9 mouse cellular contexts compared by ENCODE assay signal in genomic region chr8:90670471-90671057, GRCm38 (mm10).
A peak's percentile ranks its signal among the peaks of the same experiment; 100 is the strongest.
DNase-seq lines count a peak whose midpoint lies in the region; ATAC-seq and TF ChIP-seq lines count a peak whose summit lies in the region.
"Had no signal": no experiment of that assay in that cellular context is flagged by ENCODE, and none has a peak within 500 bp of the region (broad histone marks: within the 10 kb centered on the region; RNA-seq: fewer than 3 reads in every experiment).

No protein-coding gene starts in this region.

- peak overlapping the region; percentile 41 for H3K4me3 ChIP-seq in heart, embryonic 15.5 days
- peak overlapping the region; percentile 21 for H3K4me3 ChIP-seq in hindbrain, embryonic 12.5 days
- H3K4me3 ChIP-seq in midbrain, postnatal 0 days (ENCODE audit: low read depth, low read length) = peak overlapping the region; percentile 11

- peak overlapping the region; percentile 33; the same call in 1 of the 2 replicates for H3K9ac ChIP-seq in heart, embryonic 15.5 days
- peak overlapping the region; percentile 39; the same call in 1 of the 2 replicates for H3K9ac ChIP-seq in hindbrain, embryonic 12.5 days
- no peak overlapping the region for H3K9ac ChIP-seq in midbrain, postnatal 0 days (replicated peaks; ENCODE audit: low read length, poor library complexity, severe bottlenecking)

- H3K4me1 ChIP-seq in heart, embryonic 15.5 days (replicated peaks) = peaks cover 4% of the 10 kb centered on the region
- H3K4me1 ChIP-seq in hindbrain, embryonic 12.5 days = peaks cover 18% of the 10 kb centered on the region
- H3K4me1 ChIP-seq in midbrain, postnatal 0 days (ENCODE audit: insufficient read depth, low read length) = 0 out of 2 replicates have a peak, but pooled peaks cover 3% of the 10 kb centered on the region

- 4% methylated on average over 14 of the region's 14 CpGs for WGBS in heart, embryonic 15.5 days
- WGBS in hindbrain, embryonic 12.5 days = 1% methylated on average over 14 of the region's 14 CpGs
- 1% methylated on average over 14 of the region's 14 CpGs for WGBS in midbrain, postnatal 0 days

- DNase-seq in heart, adult 8-10 months (ENCODE audit: low spot score) = no peak
- DNase-seq in embryo, embryonic 10 days (ENCODE audit: low spot score) = peak; percentile 72
- peak; percentile 60 for DNase-seq in midbrain, postnatal 0 days (ENCODE audit: low spot score)
- DNase-seq in adrenal gland, adult (ENCODE audit: inconsistent age in 2 of 2, low spot score in 1 of 2) = no peak
- no peak for DNase-seq in spleen, adult 12 weeks (ENCODE audit: low spot score)
- no peak for DNase-seq in gastrocnemius, adult 8-10 months (ENCODE audit: low spot score in 2 of 2)

- no peak overlapping the region for H3K27ac ChIP-seq in heart, embryonic 15.5 days
- H3K27ac ChIP-seq in hindbrain, embryonic 12.5 days = peak overlapping the region; percentile 81
- peak overlapping the region; percentile 33 for H3K27ac ChIP-seq in midbrain, postnatal 0 days (ENCODE audit: low read depth, low read length)

- H3K27me3 ChIP-seq in heart, embryonic 15.5 days = 0 out of 2 replicates have a peak, but pooled peaks cover 2% of the 10 kb centered on the region
- H3K27me3 ChIP-seq in hindbrain, embryonic 12.5 days = no peaks in the 10 kb centered on the region
- no peaks in the 10 kb centered on the region for H3K27me3 ChIP-seq in midbrain, postnatal 0 days (ENCODE audit: insufficient read depth, low read length)

- H3K9me3 ChIP-seq in heart, embryonic 15.5 days (replicated peaks) = no peaks in the 10 kb centered on the region
- no peaks in the 10 kb centered on the region for H3K9me3 ChIP-seq in hindbrain, embryonic 12.5 days (replicated peaks)
- H3K9me3 ChIP-seq in midbrain, postnatal 0 days (ENCODE audit: low read length) = no peaks in the 10 kb centered on the region

- no peaks in the 10 kb centered on the region for H3K36me3 ChIP-seq in heart, embryonic 15.5 days
- no peaks in the 10 kb centered on the region for H3K36me3 ChIP-seq in hindbrain, embryonic 12.5 days
- no peaks in the 10 kb centered on the region for H3K36me3 ChIP-seq in midbrain, postnatal 0 days (ENCODE audit: insufficient read depth, low read length)
- H3K36me3 ChIP-seq: G1E had no signal

- H3K4me2 ChIP-seq in heart, embryonic 15.5 days = peak overlapping the region; percentile 64
- peak overlapping the region; percentile 50 for H3K4me2 ChIP-seq in hindbrain, embryonic 12.5 days (replicated peaks)
- peak overlapping the region; percentile 33 for H3K4me2 ChIP-seq in midbrain, postnatal 0 days (ENCODE audit: low read depth, low read length, poor library complexity, severe bottlenecking)

- no peak for ATAC-seq in heart, embryonic 15.5 days (replicated peaks; ENCODE audit: insufficient number of reproducible peaks, insufficient read depth, low FRiP score, low read depth)
- ATAC-seq in hindbrain, embryonic 12.5 days (ENCODE audit: low FRiP score) = 0 out of 2 replicates have a peak, but pooled peaks have one; percentile 73
- no peak for ATAC-seq in midbrain, postnatal 0 days (ENCODE audit: low FRiP score)

- TF ChIP-seq CTCF in midbrain, postnatal 0 days (IDR thresholded peaks at IDR 0.05) = no peak

Comparison
In these comparisons a context has a peak if more than half of its experiments do, and no peak if none do; other contexts are left out.
1. DNase-seq: peak in embryo, embryonic 10 days (single experiment) and midbrain, postnatal 0 days (single experiment); none in heart, adult 8-10 months (single experiment), adrenal gland, adult (0 of 2), spleen, adult 12 weeks (single experiment) and gastrocnemius, adult 8-10 months (0 of 2).
2. Peak in every context shown above with its lines, with median percentiles within 50 percentile points of each other: H3K4me2 ChIP-seq and H3K4me3 ChIP-seq.